Mouse (Mus musculus): ENCODE data around the gene Nxpe3. TPM values are rescaled to one million over a fixed set of nuclear protein-coding genes. Genes with fewer than 3 reads are reported as not detected.

Nxpe3 gene
- total and polyA plus RNA-seq, 2 experiments from 2014 or later = 0.84 to 1.8 TPM

DNA sequence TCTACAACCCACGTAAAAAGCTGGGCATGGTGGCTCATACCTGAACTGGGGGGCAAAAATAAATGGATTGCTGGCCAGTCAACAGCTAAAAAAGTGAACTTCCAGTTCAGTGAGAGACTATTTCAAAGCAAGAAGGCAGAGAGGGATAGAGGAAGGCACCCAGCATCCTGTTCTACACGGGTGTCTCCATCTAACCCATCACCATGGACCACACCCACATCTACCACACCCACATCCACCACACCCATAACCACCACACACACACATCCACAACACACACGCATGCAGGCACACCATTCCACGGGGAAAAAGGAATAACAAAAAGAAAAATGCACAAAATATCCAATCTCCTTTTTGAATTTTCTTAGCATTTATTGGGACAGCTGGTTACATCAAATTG, 28.9 kb upstream of the Nxpe3 start:
- no peaks in the 10 kb centered on the region for H3K27me3 ChIP-seq (ENCODE audit: insufficient read depth, low read length)
- H3K36me3 ChIP-seq (ENCODE audit: insufficient read depth, low read length) = peaks cover 21% of the 10 kb centered on the region

DNA sequence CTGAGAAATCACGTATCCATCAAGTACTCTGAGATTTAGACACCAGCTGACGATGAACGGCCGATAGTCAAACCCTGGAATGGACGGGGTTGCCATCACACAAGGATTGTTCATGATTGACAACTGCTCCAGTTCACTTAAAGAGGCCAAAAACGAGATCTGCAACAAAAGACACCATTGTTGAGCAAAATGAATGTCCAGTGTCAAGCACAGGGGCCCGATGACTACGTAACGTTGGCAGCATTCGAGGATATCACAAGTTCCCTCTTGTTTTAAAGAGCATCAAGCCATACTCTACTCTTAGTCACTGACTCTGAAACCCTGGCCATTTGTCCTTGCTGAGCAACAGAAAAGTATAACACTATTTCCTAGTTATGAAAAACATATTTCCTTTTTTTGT, 27.0 kb upstream of the Nxpe3 start:
- TF ChIP-seq CTCF (IDR thresholded peaks at IDR 0.05; ENCODE audit: low read depth) = no peak
- H3K4me3 ChIP-seq (ENCODE audit: low read length) = no peak overlapping the region
- H3K9me3 ChIP-seq (ENCODE audit: low read length) = no peaks in the 10 kb centered on the region
- WGBS = 89% methylated on average over 10 of the region's 10 CpGs
- H3K9ac ChIP-seq (replicated peaks; ENCODE audit: low read length) = no peak overlapping the region
- H3K27ac ChIP-seq = no peak overlapping the region
- no peak overlapping the region for H3K4me2 ChIP-seq (ENCODE audit: low read depth, low read length)
- DNase-seq (ENCODE audit: low spot score) = no peak
- peaks cover 26% of the 10 kb centered on the region for H3K36me3 ChIP-seq (ENCODE audit: insufficient read depth, low read length)
- H3K4me1 ChIP-seq (ENCODE audit: insufficient read depth, low read length) = no peaks in the 10 kb centered on the region
- H3K27me3 ChIP-seq (ENCODE audit: insufficient read depth, low read length) = no peaks in the 10 kb centered on the region
- no peak for ATAC-seq

More for the DNA sequence above, 28.9 kb upstream of the Nxpe3 start:
- Histone ChIP-seq H3K4me1 (ENCODE audit: insufficient read depth, low read length) (no peaks in the 10 kb centered on the region), H3K9ac (replicated peaks; ENCODE audit: low read length) (no peak overlapping the region), H3K27ac (no peak overlapping the region), H3K4me3 (ENCODE audit: low read length) (no peak overlapping the region), H3K9me3 (ENCODE audit: low read length) (no peaks in the 10 kb centered on the region), H3K4me2 (ENCODE audit: low read depth, low read length) (no peak overlapping the region)
- DNase-seq (ENCODE audit: low spot score) = no peak
- ATAC-seq = no peak
- TF ChIP-seq CTCF (IDR thresholded peaks at IDR 0.05; ENCODE audit: low read depth) = no peak
- WGBS = 91% methylated on average over 4 of the region's 4 CpGs

DNA sequence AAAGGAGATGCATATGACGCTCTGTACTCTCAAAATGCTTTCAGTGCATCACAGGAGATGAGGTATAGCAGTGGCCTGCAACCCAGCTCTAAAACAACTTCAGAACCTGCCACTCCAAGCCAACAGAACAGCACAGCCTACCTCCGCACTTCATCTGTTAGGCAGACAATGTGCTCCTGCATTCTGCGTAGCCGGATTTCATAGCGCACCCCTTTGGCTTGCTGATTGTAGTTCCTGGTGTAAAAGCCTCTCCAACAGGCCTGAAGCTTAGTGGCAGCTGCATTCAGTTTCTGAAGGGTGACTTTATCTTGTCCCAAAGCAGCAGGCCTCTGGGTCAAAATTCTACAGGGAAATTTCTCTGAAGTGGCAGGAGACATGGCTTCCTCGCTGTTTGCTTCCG, 19.6 kb upstream of the Nxpe3 start:
- Histone ChIP-seq H3K4me2 (ENCODE audit: low read depth, low read length) (no peak overlapping the region), H3K9me3 (ENCODE audit: low read length) (no peaks in the 10 kb centered on the region), H3K4me3 (ENCODE audit: low read length) (no peak overlapping the region), H3K36me3 (ENCODE audit: insufficient read depth, low read length) (peaks cover 22% of the 10 kb centered on the region), H3K27ac (no peak overlapping the region), H3K4me1 (ENCODE audit: insufficient read depth, low read length) (no peaks in the 10 kb centered on the region), H3K27me3 (ENCODE audit: insufficient read depth, low read length) (no peaks in the 10 kb centered on the region), H3K9ac (replicated peaks; ENCODE audit: low read length) (no peak overlapping the region)
- WGBS = 98% methylated on average over 7 of the region's 7 CpGs
- TF ChIP-seq CTCF (IDR thresholded peaks at IDR 0.05; ENCODE audit: low read depth) = no peak
- ATAC-seq (no peak), DNase-seq (ENCODE audit: low spot score) (no peak)

DNA sequence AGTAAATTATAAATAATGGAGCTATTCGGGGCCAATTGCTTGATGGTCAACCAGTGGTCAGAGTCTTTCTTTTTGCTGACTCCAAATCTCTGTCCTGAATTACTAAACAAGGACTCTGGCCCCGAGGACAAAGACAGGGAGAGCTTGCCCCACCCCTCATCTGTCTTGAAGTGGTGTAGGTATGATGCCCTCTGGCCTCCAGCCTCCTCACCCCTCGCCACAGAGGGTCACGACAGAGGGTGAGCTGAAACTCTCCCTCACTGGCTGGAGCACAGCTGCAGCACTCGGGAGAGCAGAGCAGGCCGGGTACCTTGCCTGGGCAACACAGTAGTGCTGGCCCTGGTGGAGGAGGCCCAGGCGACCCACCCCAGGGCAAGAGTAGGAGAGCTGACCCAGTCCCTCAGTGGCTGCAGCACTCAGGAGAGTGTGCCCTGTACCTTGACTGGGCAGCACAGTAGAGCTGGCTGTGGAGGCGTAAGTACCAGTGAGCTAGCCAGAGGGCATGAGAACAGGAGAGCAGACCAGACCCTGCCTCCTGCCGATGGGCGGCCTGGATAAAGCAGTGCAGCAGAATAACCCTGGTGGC, 15.2 kb upstream of the Nxpe3 start:
- Histone ChIP-seq H3K4me2 (ENCODE audit: low read depth, low read length) (no peak overlapping the region), H3K4me3 (ENCODE audit: low read length) (no peak overlapping the region), H3K27me3 (ENCODE audit: insufficient read depth, low read length) (no peaks in the 10 kb centered on the region), H3K9ac (replicated peaks; ENCODE audit: low read length) (no peak overlapping the region), H3K27ac (no peak overlapping the region), H3K4me1 (ENCODE audit: insufficient read depth, low read length) (no peaks in the 10 kb centered on the region), H3K9me3 (ENCODE audit: low read length) (no peaks in the 10 kb centered on the region), H3K36me3 (ENCODE audit: insufficient read depth, low read length) (peaks cover 26% of the 10 kb centered on the region; the same call in 1 of the 2 replicates)
- 93% methylated on average over 10 of the region's 10 CpGs for WGBS
- ATAC-seq (peak; percentile 35; the same call in 1 of the 2 replicates), DNase-seq (ENCODE audit: low spot score) (no peak)
- TF ChIP-seq CTCF (IDR thresholded peaks at IDR 0.05; ENCODE audit: low read depth) = no peak

DNA sequence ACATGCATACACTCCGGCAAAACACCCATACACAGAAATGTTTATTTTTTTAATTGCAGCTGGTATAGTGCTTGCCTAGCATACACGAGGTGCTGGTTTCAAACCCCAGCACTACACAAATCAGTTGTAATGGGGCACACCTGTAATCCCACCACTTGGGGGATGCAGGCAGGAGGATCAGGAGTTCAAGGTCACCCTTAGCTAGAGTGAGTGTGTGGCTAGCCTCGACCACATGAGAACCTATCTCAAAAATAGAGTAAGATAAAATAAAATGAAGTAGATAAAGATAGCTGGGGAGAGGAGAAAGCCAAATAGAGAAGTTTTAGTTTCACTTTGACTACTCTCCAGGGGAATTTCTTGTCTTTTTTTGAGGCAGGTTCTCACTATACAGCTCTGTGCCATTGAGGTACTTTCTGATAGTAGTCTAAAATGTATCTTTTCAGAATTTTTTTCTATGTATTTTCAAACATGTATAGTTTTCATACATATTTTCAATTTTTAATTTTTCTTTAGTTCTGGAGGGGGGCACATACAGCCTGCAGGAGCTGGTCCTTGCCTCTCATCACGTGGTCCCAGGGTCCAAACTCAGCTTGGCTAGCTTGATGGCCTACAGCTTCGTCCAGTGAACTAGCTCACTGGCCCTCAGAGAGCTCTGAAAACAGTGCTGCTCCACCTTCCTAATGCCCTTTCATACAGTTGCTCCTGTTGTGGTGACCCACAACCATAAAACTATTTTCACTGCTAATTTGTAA, 12.0 kb upstream of the Nxpe3 start:
- 91% methylated on average over 5 of the region's 5 CpGs for WGBS
- no peaks in the 10 kb centered on the region for H3K4me1 ChIP-seq (ENCODE audit: insufficient read depth, low read length)
- H3K27ac ChIP-seq = no peak overlapping the region
- TF ChIP-seq CTCF (IDR thresholded peaks at IDR 0.05; ENCODE audit: low read depth) = no peak
- H3K36me3 ChIP-seq (ENCODE audit: insufficient read depth, low read length) = 0 out of 2 replicates have a peak, but pooled peaks cover 24% of the 10 kb centered on the region
- DNase-seq (ENCODE audit: low spot score) = no peak
- H3K9me3 ChIP-seq (ENCODE audit: low read length) = no peaks in the 10 kb centered on the region
- no peak overlapping the region for H3K4me2 ChIP-seq (ENCODE audit: low read depth, low read length)
- ATAC-seq = no peak
- no peak overlapping the region for H3K4me3 ChIP-seq (ENCODE audit: low read length)
- H3K27me3 ChIP-seq (ENCODE audit: insufficient read depth, low read length) = no peaks in the 10 kb centered on the region
- no peak overlapping the region for H3K9ac ChIP-seq (replicated peaks; ENCODE audit: low read length)

DNA sequence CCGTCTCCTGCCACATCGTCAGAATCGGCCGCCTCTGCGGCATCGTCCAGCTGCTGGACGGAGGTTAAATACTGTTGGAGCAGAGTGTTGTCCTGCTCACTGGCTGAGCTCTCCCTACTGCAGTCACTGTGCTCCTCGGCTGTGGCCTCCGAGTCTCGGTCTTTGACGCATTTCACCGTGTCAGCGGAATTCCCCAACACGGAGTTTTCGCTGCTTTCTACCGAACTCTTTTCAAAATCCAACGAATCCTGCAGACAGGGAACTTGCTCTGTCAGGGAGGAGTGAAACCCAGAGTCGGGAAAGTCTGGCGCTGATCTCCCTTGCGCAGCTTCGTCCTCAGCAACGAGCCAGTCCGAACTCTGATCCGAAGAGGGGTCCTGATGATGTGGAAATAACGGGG, 10.3 kb upstream of the Nxpe3 start:
- Histone ChIP-seq H3K36me3 (ENCODE audit: insufficient read depth, low read length) (0 out of 2 replicates have a peak, but pooled peaks cover 19% of the 10 kb centered on the region), H3K27me3 (ENCODE audit: insufficient read depth, low read length) (no peaks in the 10 kb centered on the region), H3K4me3 (ENCODE audit: low read length) (no peak overlapping the region), H3K9me3 (ENCODE audit: low read length) (no peaks in the 10 kb centered on the region), H3K27ac (no peak overlapping the region), H3K4me1 (ENCODE audit: insufficient read depth, low read length) (no peaks in the 10 kb centered on the region), H3K4me2 (ENCODE audit: low read depth, low read length) (no peak overlapping the region), H3K9ac (replicated peaks; ENCODE audit: low read length) (no peak overlapping the region)
- no peak for ATAC-seq
- DNase-seq (ENCODE audit: low spot score) = no peak
- WGBS = 90% methylated on average over 25 of the region's 25 CpGs
- no peak for TF ChIP-seq CTCF (IDR thresholded peaks at IDR 0.05; ENCODE audit: low read depth)
